Mouse (Mus musculus) Patski (cell line): ENCODE measurements around the gene Mcfd2. TPM values are rescaled to one million over a fixed set of nuclear protein-coding genes. Genes with fewer than 3 reads are reported as not detected.
A peak's percentile ranks its signal among the peaks of the same experiment; 100 is the strongest.

Experiments used
- ATAC-seq: fragments of 100-300 bp; one replicate; pipeline ENCODE4 v1.8.0; 2021
- CTCF ChIA-PET: fragments of 350-600 bp; sonication (Branson Sonifier 250); formaldehyde crosslinking; loops from one replicate; lab custom pipeline; 2022; ENCODE audit warnings: inconsistent platforms; lab: Charles Lee
- POLR2A ChIA-PET: fragments of 350-600 bp; sonication (Branson Sonifier 250); formaldehyde crosslinking; loops from one replicate; lab custom pipeline; 2022; ENCODE audit warnings: antibody characterized with exemption, inconsistent platforms; lab: Charles Lee
- DNase-seq: peaks from one replicate; pipeline ENCODE4 v3.0.0-alpha.2; 2011; ENCODE audit warnings: low read depth, low spot score
- H3K27me3 ChIP-seq: fragments of 371-371 bp; one replicate; pipeline ENCODE4 v1.5.1; 2021
- CTCF ChIP-seq: fragments of 100-300 bp; IDR thresholded peaks from one replicate; pipeline ENCODE4 v1.5.1; 2021
- in situ Hi-C: fragments of 300-500 bp; cut with MboI; formaldehyde crosslinking; loops from 3 replicates; pipeline ENCODE4 v1.11.1; 2018; ENCODE audit warnings: low pct_unique_long_range_greater_than_20kb, mixed read lengths
- polyA plus RNA-seq: library from polyadenylated mRNA; unstranded; gene quantifications from one replicate; pipeline ENCODE4 v1.2.3, GENCODE M21; 2021

Mcfd2 gene
- polyA plus RNA-seq, 1 experiment from 2014 or later = 132 TPM

DNA sequence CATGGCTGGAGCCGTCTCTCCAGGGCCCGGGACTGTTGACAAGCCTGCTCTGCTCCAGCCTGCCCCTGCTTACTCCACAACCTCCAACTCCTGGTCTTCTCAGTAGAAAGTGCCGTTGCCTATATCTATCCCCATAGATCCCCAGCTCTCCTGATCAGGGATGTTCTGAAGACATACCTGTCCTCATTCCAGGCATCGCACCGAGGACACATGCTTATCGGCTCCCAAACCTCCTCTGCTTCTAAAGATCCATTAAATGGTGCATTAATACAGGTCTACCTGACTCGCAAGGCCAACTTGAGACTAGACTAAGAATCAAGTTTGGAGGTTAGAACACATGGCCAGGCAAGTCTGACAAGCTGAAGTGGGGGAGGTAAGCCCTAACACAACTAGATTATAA lies 51.2 kb downstream of the Mcfd2 start:
- CTCF ChIA-PET = interaction anchor here (1.0 kb wide), 1 partner anchor 170 kb away, joined by 3 read pairs; no protein-coding TSS in a partner anchor
- DNase-seq = no peak
- in situ Hi-C loops = no loop called here
- no peak for ATAC-seq
- no peak for TF ChIP-seq CTCF
- POLR2A ChIA-PET = no interaction called here
- H3K27me3 ChIP-seq = no peaks in the 10 kb centered on the region

DNA sequence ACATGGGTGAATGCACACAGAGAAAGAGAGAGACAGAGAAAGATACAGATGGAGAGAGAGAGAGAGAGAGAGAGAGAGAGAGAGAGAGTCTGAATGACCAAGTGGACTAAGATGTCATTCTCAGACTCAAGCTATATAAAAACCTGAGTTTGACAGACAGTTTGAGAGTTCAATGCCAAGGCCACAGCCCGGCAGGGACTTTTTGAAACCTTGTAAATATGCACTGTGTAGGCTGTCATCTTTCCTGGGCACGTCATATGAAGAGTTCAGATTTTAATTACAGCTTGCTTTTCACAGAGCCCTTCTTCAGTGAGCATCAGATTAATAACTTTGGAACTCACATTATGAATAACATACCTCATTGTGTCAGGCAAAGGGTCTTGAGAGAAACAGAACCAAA lies 55.2 kb downstream of the Mcfd2 start:
- ATAC-seq (no peak), DNase-seq (no peak)
- H3K27me3 ChIP-seq = no peaks in the 10 kb centered on the region
- in situ Hi-C loops = no loop called here
- TF ChIP-seq CTCF = no peak
- CTCF ChIA-PET = interaction anchor here (0.7 to 1.0 kb wide), 3 partner anchors 26 to 102 kb away, joined by 3 read pairs; no protein-coding TSS in a partner anchor
- POLR2A ChIA-PET = no interaction called here

DNA sequence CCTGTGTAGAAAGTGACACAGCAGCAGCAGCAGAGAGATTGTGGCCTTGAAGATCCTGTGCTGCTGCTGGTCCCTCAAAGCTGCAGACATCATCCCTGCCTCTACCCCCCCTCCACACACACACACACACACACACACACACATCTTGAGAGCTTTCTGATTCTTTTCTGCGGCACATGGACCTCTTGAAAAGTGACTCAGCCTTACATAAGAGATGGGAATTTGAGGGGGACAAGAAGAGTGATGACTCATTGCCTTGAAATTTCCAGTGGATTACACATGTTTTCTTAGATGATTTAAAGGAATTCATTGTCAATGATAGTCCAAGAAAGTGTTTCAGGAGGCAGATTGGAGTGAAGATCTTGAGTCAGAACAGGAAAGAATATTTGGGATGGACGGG lies 58.9 kb downstream of the Mcfd2 start:
- DNase-seq (peak; percentile 84), ATAC-seq (peak; percentile 65)
- ChIA-PET POLR2A (interaction anchor here (0.6 to 2.9 kb wide), 3 partner anchors 12 to 162 kb away, joined by 3 to 10 read pairs (median 3); no protein-coding TSS in a partner anchor), CTCF (no interaction called here)
- TF ChIP-seq CTCF = no peak
- in situ Hi-C loops = loop anchor here (5.0 kb wide), 1 partner anchor 35 kb away; no protein-coding TSS in a partner anchor
- no peaks in the 10 kb centered on the region for H3K27me3 ChIP-seq

Other genes starting within 250 kb of the Mcfd2 start
- 31.9 TPM for gene Pigf, start 240.5 kb downstream of the Mcfd2 start, polyA plus RNA-seq
- gene Cript, start 240.4 kb downstream of the Mcfd2 start, polyA plus RNA-seq = 67.3 TPM
- 39.1 TPM for gene Socs5, start 158.3 kb downstream of the Mcfd2 start, polyA plus RNA-seq
- gene Ttc7, start 17.0 kb upstream of the Mcfd2 start, polyA plus RNA-seq = 23.2 TPM
- not detected for gene Stpg4, start 161.8 kb upstream of the Mcfd2 start, polyA plus RNA-seq
- gene Calm2, start 181.0 kb upstream of the Mcfd2 start, polyA plus RNA-seq = 899 TPM